Mouse (Mus musculus) spleen, adult 2 months (tissue): ENCODE measurements around the gene Abcb8. TPM values are rescaled to one million over a fixed set of nuclear protein-coding genes. Genes with fewer than 3 reads are reported as not detected.
"Not testable (repeated sequence)": the region's sequence is repeated elsewhere in the genome, so short reads cannot be mapped to it uniquely, and the experiment has no call there.

Experiments
- DNase-seq, 2 experiments: peaks; one replicate each; pipeline versions ENCODE4 v3.0.0 to v3.0.0-alpha.2; 2012 to 2021; ENCODE audit warnings: low spot score in 2 of 2, low read depth in 1 of 2
- H3K27ac ChIP-seq: fragments of 200-500 bp; 2 replicates; pipeline ENCODE4 v1.5.1; 2012; ENCODE audit warnings: low read length, inconsistent platforms; ENCODE audit not compliant: insufficient read depth
- H3K27me3 ChIP-seq: fragments of 200-500 bp; 2 replicates; pipeline ENCODE4 v1.6.1; 2012; ENCODE audit warnings: mild to moderate bottlenecking, moderate library complexity, low read length, inconsistent platforms; ENCODE audit not compliant: control insufficient read depth, insufficient read depth
- H3K36me3 ChIP-seq: fragments of 200-500 bp; 2 replicates; pipeline ENCODE4 v1.6.1; 2012; ENCODE audit warnings: mild to moderate bottlenecking, low read length, inconsistent platforms; ENCODE audit not compliant: control insufficient read depth, insufficient read depth
- H3K4me1 ChIP-seq: fragments of 200-500 bp; 2 replicates; pipeline ENCODE4 v1.6.1; 2011; ENCODE audit warnings: inconsistent platforms; ENCODE audit not compliant: control insufficient read depth, insufficient read depth, insufficient read length
- H3K4me3 ChIP-seq: fragments of 200-500 bp; 2 replicates; pipeline ENCODE4 v1.5.1; 2011; ENCODE audit warnings: mild to moderate bottlenecking, inconsistent platforms; ENCODE audit not compliant: insufficient read depth, insufficient read length; ENCODE audit errors: extremely low read depth
- CTCF ChIP-seq: fragments of 200-500 bp; IDR thresholded peaks from 2 replicates; pipeline ENCODE4 v1.5.1; 2011; ENCODE audit warnings: mild to moderate bottlenecking, inconsistent platforms; ENCODE audit not compliant: insufficient read depth, insufficient read length, insufficient replicate concordance; ENCODE audit errors: extremely low read depth
- POLR2A ChIP-seq: fragments of 200-500 bp; IDR thresholded peaks from 2 replicates; pipeline ENCODE4 v1.6.1; 2011; ENCODE audit warnings: low read depth, low read length, inconsistent platforms
- WGBS: fragments of 180-500 bp; shearing (Covaris S2); methylation state at CpG from one replicate; pipeline ENCODE4 v1.1.7; 2018; 5-methylcytosine and 5-hydroxymethylcytosine counted together
- polyA plus RNA-seq: library from polyadenylated mRNA; depleted of rRNA; stranded (reverse); fragments of >200 nt; gene quantifications from 2 replicates; pipeline ENCODE4 v1.2.3, GENCODE M21; 2012

Abcb8 gene
- polyA plus RNA-seq, 1 experiment = 31.3 TPM

GRCm38 (mm10) chr5:24392724-24393123, 739 bp upstream of the Abcb8 start:
- no peak overlapping the region for H3K27ac ChIP-seq
- no peak for TF ChIP-seq CTCF
- TF ChIP-seq POLR2A = no peak
- H3K4me3 ChIP-seq = no peak overlapping the region
- no peaks in the 10 kb centered on the region for H3K36me3 ChIP-seq
- no peak for DNase-seq
- peaks cover 14% of the 10 kb centered on the region for H3K4me1 ChIP-seq
- WGBS = 92% methylated on average over 7 of the region's 7 CpGs
- H3K27me3 ChIP-seq = peaks cover 8% of the 10 kb centered on the region

- WGBS = 2% methylated on average over 36 of the region's 36 CpGs
- no peaks in the 10 kb centered on the region for H3K27me3 ChIP-seq
- peak; percentile 92 to 94 for DNase-seq
- no peaks in the 10 kb centered on the region for H3K36me3 ChIP-seq
- peaks cover 6% of the 10 kb centered on the region; the same call in 1 of the 2 replicates for H3K4me1 ChIP-seq
- peak overlapping the region; percentile 89 for H3K4me3 ChIP-seq
- H3K27ac ChIP-seq = peak overlapping the region; percentile 92
- TF ChIP-seq POLR2A (peak; percentile 25; the same call in 1 of the 2 replicates), CTCF (peak; percentile 27; the same call in 1 of the 2 replicates)
Observed at GRCm38 (mm10) chr5:24394165-24394894, 867 bp downstream of the Abcb8 start.

- H3K4me3 ChIP-seq, H3K4me1 ChIP-seq: not testable (repeated sequence)
- 88% methylated on average over 6 of the region's 6 CpGs for WGBS
Observed at GRCm38 (mm10) chr5:24396254-24396653, 2.8 kb downstream of the Abcb8 start.

GRCm38 (mm10) chr5:24399686-24400085, 6.2 kb downstream of the Abcb8 start:
- H3K36me3 ChIP-seq = 0 out of 2 replicates have a peak, but pooled peaks cover 1% of the 10 kb centered on the region
- H3K4me3 ChIP-seq = no peak overlapping the region
- TF ChIP-seq POLR2A (no peak), CTCF (no peak)
- no peaks in the 10 kb centered on the region for H3K27me3 ChIP-seq
- no peak overlapping the region for H3K27ac ChIP-seq
- no peaks in the 10 kb centered on the region for H3K4me1 ChIP-seq
- WGBS = 92% methylated on average over 10 of the region's 10 CpGs
- no peak for DNase-seq

More at GRCm38 (mm10) chr5:24396254-24396653, 2.8 kb downstream of the Abcb8 start:
- H3K36me3 ChIP-seq, H3K27me3 ChIP-seq, DNase-seq, H3K27ac ChIP-seq: not testable (repeated sequence)

- 95% methylated on average over 11 of the region's 11 CpGs for WGBS
- no peak for DNase-seq
- Histone ChIP-seq H3K4me1 (no peaks in the 10 kb centered on the region), H3K27ac (no peak overlapping the region), H3K36me3 (0 out of 2 replicates have a peak, but pooled peaks cover 1% of the 10 kb centered on the region), H3K4me3 (no peak overlapping the region), H3K27me3 (no peaks in the 10 kb centered on the region)
- no peak for TF ChIP-seq CTCF
- TF ChIP-seq POLR2A = no peak
Observed at GRCm38 (mm10) chr5:24400362-24400761, 6.9 kb downstream of the Abcb8 start.

- no peak for TF ChIP-seq POLR2A
- TF ChIP-seq CTCF = no peak
- Histone ChIP-seq H3K27ac (no peak overlapping the region), H3K4me1 (no peaks in the 10 kb centered on the region), H3K27me3 (no peaks in the 10 kb centered on the region), H3K36me3 (0 out of 2 replicates have a peak, but pooled peaks cover 1% of the 10 kb centered on the region), H3K4me3 (no peak overlapping the region)
- no peak for DNase-seq
- WGBS = 94% methylated on average over 5 of the region's 5 CpGs
Observed at GRCm38 (mm10) chr5:24400911-24401605, 7.6 kb downstream of the Abcb8 start.

GRCm38 (mm10) chr5:24401969-24402368, 8.5 kb downstream of the Abcb8 start:
- H3K4me3 ChIP-seq = no peak overlapping the region
- no peak for DNase-seq
- no peak overlapping the region for H3K27ac ChIP-seq
- H3K36me3 ChIP-seq = peaks cover 3% of the 10 kb centered on the region; the same call in 1 of the 2 replicates
- TF ChIP-seq POLR2A (no peak), CTCF (no peak)
- no peaks in the 10 kb centered on the region for H3K27me3 ChIP-seq
- no peaks in the 10 kb centered on the region for H3K4me1 ChIP-seq
- 94% methylated on average over 9 of the region's 9 CpGs for WGBS
